Mouse (Mus musculus) embryonic fibroblast, embryonic 13.5 days (primary cell): Measurements from ENCODE around the gene Ercc4. TPM values are rescaled to one million over a fixed set of nuclear protein-coding genes. Genes with fewer than 3 reads are reported as not detected.

Source experiments
- H3K27ac ChIP-seq: 2 replicates; pipeline ENCODE4 v1.5.1; 2012; ENCODE audit warnings: low read length, control low read depth, inconsistent platforms; ENCODE audit not compliant: insufficient read depth
- H3K4me1 ChIP-seq: 2 replicates; pipeline ENCODE4 v1.6.1; 2011; ENCODE audit warnings: low read length; ENCODE audit not compliant: control insufficient read depth, insufficient read depth
- H3K4me3 ChIP-seq: 2 replicates; pipeline ENCODE4 v1.5.1; 2011; ENCODE audit warnings: mild to moderate bottlenecking, control low read depth, low read length; ENCODE audit not compliant: insufficient read depth
- CTCF ChIP-seq: IDR thresholded peaks from 2 replicates; pipeline ENCODE4 v1.5.1; 2011; ENCODE audit warnings: mild to moderate bottlenecking, control low read depth, low read length, moderate library complexity, borderline replicate concordance; ENCODE audit not compliant: insufficient read depth
- POLR2A ChIP-seq: IDR thresholded peaks from 2 replicates; pipeline ENCODE4 v1.6.1; 2011; ENCODE audit warnings: low read depth, mild to moderate bottlenecking, control low read depth, low read length, moderate library complexity
- polyA plus RNA-seq: library from polyadenylated mRNA; stranded (reverse); fragments of >200 nt; gene quantifications from 2 replicates; pipeline ENCODE4 v1.2.4, GENCODE M21; 2011; ENCODE audit warnings: low read depth; ENCODE audit not compliant: missing spikeins, insufficient read length

Gene Ercc4
- polyA plus RNA-seq, 1 experiment, result 14.0 TPM

- H3K4me1 ChIP-seq, result 0 out of 2 replicates have a peak, but pooled peaks cover 2% of the 10 kb centered on the region
- H3K4me3 ChIP-seq, result no peak overlapping the region
- TF ChIP-seq CTCF (no peak), POLR2A (no peak)
- H3K27ac ChIP-seq, result no peak overlapping the region
Measured at GRCm38 (mm10) chr16:13117299-13117966, 7.9 kb downstream of the Ercc4 start.

GRCm38 (mm10) chr16:13117967-13118430 is 8.5 kb downstream of the Ercc4 start:
- Histone ChIP-seq H3K4me3 (no peak overlapping the region), H3K27ac (no peak overlapping the region), H3K4me1 (0 out of 2 replicates have a peak, but pooled peaks cover 2% of the 10 kb centered on the region)
- TF ChIP-seq CTCF (no peak), POLR2A (no peak)

- no peak for TF ChIP-seq POLR2A
- no peak for TF ChIP-seq CTCF
- H3K4me1 ChIP-seq, result 0 out of 2 replicates have a peak, but pooled peaks cover 2% of the 10 kb centered on the region
- peak overlapping the region; percentile 36 for H3K27ac ChIP-seq
- H3K4me3 ChIP-seq, result no peak overlapping the region
Measured at GRCm38 (mm10) chr16:13118754-13119294, 9.3 kb downstream of the Ercc4 start.

GRCm38 (mm10) chr16:13119641-13120350 is 10.3 kb downstream of the Ercc4 start:
- H3K4me3 ChIP-seq, result no peak overlapping the region

GRCm38 (mm10) chr16:13125357-13125756 is 15.9 kb downstream of the Ercc4 start:
- H3K4me3 ChIP-seq, result no peak overlapping the region
- TF ChIP-seq POLR2A (no peak), CTCF (no peak)
- no peaks in the 10 kb centered on the region for H3K4me1 ChIP-seq

More at GRCm38 (mm10) chr16:13119641-13120350, 10.3 kb downstream of the Ercc4 start:
- H3K27ac ChIP-seq, result no peak overlapping the region
- TF ChIP-seq CTCF, result no peak
- TF ChIP-seq POLR2A, result no peak
- H3K4me1 ChIP-seq, result 0 out of 2 replicates have a peak, but pooled peaks cover 2% of the 10 kb centered on the region

GRCm38 (mm10) chr16:13127566-13127965 is 18.1 kb downstream of the Ercc4 start:
- no peak for TF ChIP-seq CTCF
- no peak for TF ChIP-seq POLR2A
- H3K4me1 ChIP-seq, result no peaks in the 10 kb centered on the region
- H3K27ac ChIP-seq, result no peak overlapping the region
- no peak overlapping the region for H3K4me3 ChIP-seq

More at GRCm38 (mm10) chr16:13125357-13125756, 15.9 kb downstream of the Ercc4 start:
- no peak overlapping the region for H3K27ac ChIP-seq

GRCm38 (mm10) chr16:13130412-13130811 is 20.9 kb downstream of the Ercc4 start:
- TF ChIP-seq POLR2A (no peak), CTCF (peak; percentile 67; the same call in 1 of the 2 replicates)
- no peak overlapping the region for H3K4me3 ChIP-seq
- H3K4me1 ChIP-seq, result no peaks in the 10 kb centered on the region
- no peak overlapping the region for H3K27ac ChIP-seq

- Histone ChIP-seq H3K4me3 (no peak overlapping the region), H3K27ac (no peak overlapping the region), H3K4me1 (peaks cover 4% of the 10 kb centered on the region; the same call in 1 of the 2 replicates)
- TF ChIP-seq POLR2A, result no peak
- TF ChIP-seq CTCF, result no peak
Measured at GRCm38 (mm10) chr16:13141220-13141619, 31.7 kb downstream of the Ercc4 start.

- Histone ChIP-seq H3K4me3 (no peak overlapping the region), H3K4me1 (peaks cover 4% of the 10 kb centered on the region; the same call in 1 of the 2 replicates), H3K27ac (no peak overlapping the region)
- TF ChIP-seq CTCF, result no peak
- TF ChIP-seq POLR2A, result no peak
Measured at GRCm38 (mm10) chr16:13143932-13144331, 34.4 kb downstream of the Ercc4 start.
